Mouse (Mus musculus) lung, embryonic 15.5 days (tissue): ENCODE results near the gene Klk1b26. TPM values are rescaled to one million over a fixed set of nuclear protein-coding genes. Genes with fewer than 3 reads are reported as not detected.
"Not testable (repeated sequence)": the region's sequence is repeated elsewhere in the genome, so short reads cannot be mapped to it uniquely, and the experiment has no call there.

ENCODE experiments used
- ATAC-seq: fragments of 200-750 bp; cut with Nextera tagmentation; 2 replicates; pipeline ENCODE4 v1.8.0; 2017; ENCODE audit warnings: moderate number of reproducible peaks, borderline replicate concordance; ENCODE audit not compliant: low FRiP score, low TSS enrichment; ENCODE audit errors: extremely low read depth
- H3K27ac ChIP-seq: fragments of 300-500 bp; sonication (generic); 2 replicates; pipeline ENCODE4 v1.5.1; 2015; ENCODE audit warnings: moderate library complexity, mild to moderate bottlenecking, inconsistent platforms
- H3K27me3 ChIP-seq: fragments of 300-500 bp; sonication (generic); 2 replicates; pipeline ENCODE4 v1.6.1; 2015; ENCODE audit warnings: inconsistent platforms
- H3K36me3 ChIP-seq: fragments of 300-500 bp; sonication (generic); 2 replicates; pipeline ENCODE4 v1.6.1; 2015; ENCODE audit warnings: inconsistent platforms
- H3K4me1 ChIP-seq: fragments of 300-500 bp; sonication (generic); 2 replicates; pipeline ENCODE4 v1.6.1; 2015; ENCODE audit warnings: inconsistent platforms
- H3K4me2 ChIP-seq: fragments of 300-500 bp; sonication (generic); 2 replicates; pipeline ENCODE4 v1.6.1; 2015; ENCODE audit warnings: inconsistent platforms, mild to moderate bottlenecking, moderate library complexity
- H3K4me3 ChIP-seq: fragments of 300-500 bp; sonication (generic); 2 replicates; pipeline ENCODE4 v1.5.1; 2015; ENCODE audit warnings: mild to moderate bottlenecking, inconsistent platforms
- H3K9ac ChIP-seq: fragments of 300-500 bp; sonication (generic); 2 replicates; pipeline ENCODE4 v1.6.1; 2015; ENCODE audit warnings: inconsistent platforms
- H3K9me3 ChIP-seq: fragments of 300-500 bp; sonication (generic); 2 replicates; pipeline ENCODE4 v1.6.1; 2016; ENCODE audit warnings: inconsistent platforms
- WGBS: fragments of 180-500 bp; shearing (Covaris S2); methylation state at CpG from one replicate; pipeline ENCODE4 v1.1.7; 2015; 5-methylcytosine and 5-hydroxymethylcytosine counted together
- polyA plus RNA-seq: library from polyadenylated mRNA; unstranded; fragments of >200 nt; fragmentation: Nextera tagmentation; extraction: Ambion mirVana; gene quantifications from 2 replicates; pipeline ENCODE4 v1.2.1, GENCODE M21; 2015

The Klk1b26 gene
- not detected in 2 replicates for polyA plus RNA-seq

- not testable (repeated sequence) for H3K27ac ChIP-seq, H3K9ac ChIP-seq, H3K4me1 ChIP-seq, H3K36me3 ChIP-seq, H3K4me2 ChIP-seq, H3K4me3 ChIP-seq, H3K27me3 ChIP-seq, ATAC-seq, H3K9me3 ChIP-seq
These were observed at the start of gene Klk1b26 for GRCm38 (mm10) chr7:44011868-44012267. Klk1b26 (plus strand) TSS chr7:44012168.

- no peak within 1 kb of the TSS for H3K4me3 ChIP-seq
- H3K9ac ChIP-seq, result no peak within 1 kb of the TSS
- no peak for ATAC-seq
- no peak within 1 kb of the TSS for H3K4me2 ChIP-seq
- H3K27ac ChIP-seq, result no peak within 1 kb of the TSS
- H3K9me3 ChIP-seq, result no peaks in the 10 kb centered on the region
- 49% methylated on average over 3 of the region's 3 CpGs for whole genome bisulfite sequencing
- H3K36me3 ChIP-seq, result no peaks in the 10 kb centered on the region
- H3K4me1 ChIP-seq, result no peaks in the 10 kb centered on the region
- H3K27me3 ChIP-seq, result no peaks in the 10 kb centered on the region
These were observed 45.5 kb upstream of the Klk1b26 start, which contains the start of gene Klk1b1 for GRCm38 (mm10) chr7:43966451-43966850. Klk1b1 (plus strand) TSS chr7:43966751.

- H3K4me2 ChIP-seq, result no peak overlapping the region
- no peaks in the 10 kb centered on the region for H3K27me3 ChIP-seq
- H3K9me3 ChIP-seq, result no peaks in the 10 kb centered on the region
- H3K9ac ChIP-seq, result no peak overlapping the region
- no peak overlapping the region for H3K4me3 ChIP-seq
- WGBS, result 68% methylated on average over 3 of the region's 3 CpGs
- no peak for ATAC-seq
- no peaks in the 10 kb centered on the region for H3K36me3 ChIP-seq
- no peaks in the 10 kb centered on the region for H3K4me1 ChIP-seq
- no peak overlapping the region for H3K27ac ChIP-seq
These were observed 44.9 kb upstream of the Klk1b26 start for GRCm38 (mm10) chr7:43967058-43967457.

- H3K9ac ChIP-seq, result no peak overlapping the region
- no peak overlapping the region for H3K27ac ChIP-seq
- no peaks in the 10 kb centered on the region for H3K4me1 ChIP-seq
- 81% methylated on average over 2 of the region's 2 CpGs for WGBS
- no peaks in the 10 kb centered on the region for H3K36me3 ChIP-seq
- no peaks in the 10 kb centered on the region for H3K27me3 ChIP-seq
- no peak overlapping the region for H3K4me3 ChIP-seq
- no peak for ATAC-seq
- H3K9me3 ChIP-seq, result no peaks in the 10 kb centered on the region
- no peak overlapping the region for H3K4me2 ChIP-seq
These were observed 44.4 kb upstream of the Klk1b26 start for GRCm38 (mm10) chr7:43967612-43968011.

GRCm38 (mm10) chr7:43975761-43976160, 36.2 kb upstream of the Klk1b26 start, which contains the start of gene Klk1b9:
Klk1b9 (plus strand) TSS chr7:43976061.
- H3K4me2 ChIP-seq, H3K4me3 ChIP-seq, H3K9me3 ChIP-seq, H3K27me3 ChIP-seq, ATAC-seq, H3K27ac ChIP-seq, H3K4me1 ChIP-seq, H3K9ac ChIP-seq, H3K36me3 ChIP-seq: not testable (repeated sequence)
- 58% methylated on average over 1 of the region's 1 CpGs for WGBS

- no peak overlapping the region for H3K9ac ChIP-seq
- no peak for ATAC-seq
- H3K9me3 ChIP-seq, result no peaks in the 10 kb centered on the region
- H3K4me1 ChIP-seq, result no peaks in the 10 kb centered on the region
- no peaks in the 10 kb centered on the region for H3K36me3 ChIP-seq
- H3K27me3 ChIP-seq, result no peaks in the 10 kb centered on the region
- H3K4me2 ChIP-seq, result no peak overlapping the region
- no peak overlapping the region for H3K4me3 ChIP-seq
- H3K27ac ChIP-seq, result no peak overlapping the region
These were observed 26.3 kb upstream of the Klk1b26 start for GRCm38 (mm10) chr7:43985657-43986056.

GRCm38 (mm10) chr7:43994821-43995220, 17.1 kb upstream of the Klk1b26 start:
- 56% methylated on average over 1 of the region's 1 CpGs for WGBS
- H3K4me1 ChIP-seq, H3K4me3 ChIP-seq, H3K27me3 ChIP-seq, H3K4me2 ChIP-seq, H3K9me3 ChIP-seq, ATAC-seq, H3K27ac ChIP-seq, H3K36me3 ChIP-seq, H3K9ac ChIP-seq: not testable (repeated sequence)

GRCm38 (mm10) chr7:43995577-43995976, 16.4 kb upstream of the Klk1b26 start, which contains the start of gene Klk1b11:
Klk1b11 (plus strand) TSS chr7:43995877.
- ATAC-seq, H3K9ac ChIP-seq, H3K4me3 ChIP-seq, H3K36me3 ChIP-seq, H3K9me3 ChIP-seq, H3K4me1 ChIP-seq, H3K27me3 ChIP-seq, H3K27ac ChIP-seq, H3K4me2 ChIP-seq: not testable (repeated sequence)
- 79% methylated on average over 4 of the region's 4 CpGs for WGBS

GRCm38 (mm10) chr7:44004847-44005246, 7.1 kb upstream of the Klk1b26 start:
- H3K4me1 ChIP-seq, result no peaks in the 10 kb centered on the region
- H3K4me2 ChIP-seq, result no peak overlapping the region
- ATAC-seq, result no peak
- H3K9me3 ChIP-seq, result no peaks in the 10 kb centered on the region
- H3K36me3 ChIP-seq, result no peaks in the 10 kb centered on the region
- no peak overlapping the region for H3K27ac ChIP-seq
- H3K27me3 ChIP-seq, result no peaks in the 10 kb centered on the region
- H3K4me3 ChIP-seq, result no peak overlapping the region
- no peak overlapping the region for H3K9ac ChIP-seq

GRCm38 (mm10) chr7:44014666-44015065, 2.7 kb downstream of the Klk1b26 start:
- WGBS, result 77% methylated on average over 6 of the region's 6 CpGs
- not testable (repeated sequence) for H3K9me3 ChIP-seq, H3K4me2 ChIP-seq, H3K9ac ChIP-seq, H3K27me3 ChIP-seq, H3K27ac ChIP-seq, ATAC-seq, H3K4me1 ChIP-seq, H3K4me3 ChIP-seq, H3K36me3 ChIP-seq

GRCm38 (mm10) chr7:44015071-44015470, 3.1 kb downstream of the Klk1b26 start:
- H3K27me3 ChIP-seq, result no peaks in the 10 kb centered on the region
- no peak overlapping the region for H3K4me2 ChIP-seq
- WGBS, result 75% methylated on average over 5 of the region's 5 CpGs
- no peak for ATAC-seq
- H3K27ac ChIP-seq, result no peak overlapping the region
- no peaks in the 10 kb centered on the region for H3K9me3 ChIP-seq
- H3K36me3 ChIP-seq, result no peaks in the 10 kb centered on the region
- H3K9ac ChIP-seq, result no peak overlapping the region
- no peaks in the 10 kb centered on the region for H3K4me1 ChIP-seq
- no peak overlapping the region for H3K4me3 ChIP-seq

- ATAC-seq, H3K36me3 ChIP-seq, H3K9me3 ChIP-seq, H3K4me3 ChIP-seq, H3K9ac ChIP-seq, H3K4me2 ChIP-seq, H3K27me3 ChIP-seq, H3K27ac ChIP-seq, H3K4me1 ChIP-seq: not testable (repeated sequence)
- 69% methylated on average over 3 of the region's 3 CpGs for WGBS
These were observed 40.0 kb downstream of the Klk1b26 start, which contains the start of gene Klk1b27 for GRCm38 (mm10) chr7:44051990-44052389. Klk1b27 (plus strand) TSS chr7:44052290.
